Mouse (Mus musculus): ENCODE results near the gene Gm48551. TPM values are rescaled to one million over a fixed set of nuclear protein-coding genes. Genes with fewer than 3 reads are reported as not detected.

Gm48551 gene
- total RNA-seq, 2 experiments from 2014 or later: 1.1 to 1.7 TPM

GRCm38 (mm10) chr10:81356991-81357844, 27.0 kb upstream of the Gm48551 start, which contains the start of gene Mfsd12:
Mfsd12 (plus strand) TSS chr10:81357491.
- peak; percentile 94 to 96 for DNase-seq

GRCm38 (mm10) chr10:81358209-81358608, 26.1 kb upstream of the Gm48551 start:
- no peak for DNase-seq

GRCm38 (mm10) chr10:81358841-81359240, 25.4 kb upstream of the Gm48551 start:
- DNase-seq: no peak

GRCm38 (mm10) chr10:81360721-81361120, 23.5 kb upstream of the Gm48551 start:
- no peak for DNase-seq

GRCm38 (mm10) chr10:81362336-81362949, 21.8 kb upstream of the Gm48551 start:
- no peak for DNase-seq

GRCm38 (mm10) chr10:81363436-81364346, 20.6 kb upstream of the Gm48551 start:
- peak in 1 of 2 experiments; percentile 55 for DNase-seq

GRCm38 (mm10) chr10:81364666-81365065, 19.6 kb upstream of the Gm48551 start:
- DNase-seq: peak in 1 of 2 experiments; percentile 63

GRCm38 (mm10) chr10:81365073-81365472, 19.2 kb upstream of the Gm48551 start:
- peak in 1 of 2 experiments; percentile 54 for DNase-seq

GRCm38 (mm10) chr10:81365672-81366476, 18.4 kb upstream of the Gm48551 start, which contains the start of gene 4930404N11Rik:
4930404N11Rik (minus strand) TSS chr10:81365816.
- DNase-seq: no peak

GRCm38 (mm10) chr10:81366477-81367206, 17.6 kb upstream of the Gm48551 start:
- DNase-seq: no peak

GRCm38 (mm10) chr10:81367207-81367495, 17.1 kb upstream of the Gm48551 start:
- DNase-seq: no peak

- no peak for DNase-seq
These were observed 8.9 kb upstream of the Gm48551 start for GRCm38 (mm10) chr10:81375322-81375721.

- DNase-seq: no peak
These were observed 7.5 kb upstream of the Gm48551 start for GRCm38 (mm10) chr10:81376561-81377361.

GRCm38 (mm10) chr10:81377362-81377664, 7.0 kb upstream of the Gm48551 start:
- DNase-seq: no peak

- peak in 1 of 2 experiments; percentile 57 for DNase-seq
These were observed 6.3 kb upstream of the Gm48551 start, which contains the start of gene Fzr1 for GRCm38 (mm10) chr10:81377793-81378552. Fzr1 (minus strand) TSS chr10:81378516.

- peak; percentile 100 for DNase-seq
These were observed 5.6 kb upstream of the Gm48551 start for GRCm38 (mm10) chr10:81378553-81379182.

- no peak for DNase-seq
These were observed 5.1 kb upstream of the Gm48551 start for GRCm38 (mm10) chr10:81379183-81379553.

GRCm38 (mm10) chr10:81379809-81380378, 4.4 kb upstream of the Gm48551 start:
- DNase-seq: no peak

Data from adrenal gland, postnatal 36 days (tissue).